ENCODE assay signal across 24 mouse cellular contexts in genomic region chr7:89522170-89522569, GRCm38 (mm10). TPM values are rescaled to one million over a fixed set of nuclear protein-coding genes. Genes with fewer than 3 reads are reported as not detected.
DNase-seq lines count a peak whose midpoint lies in the region; ATAC-seq and TF ChIP-seq lines count a peak whose summit lies in the region.
"Had no signal": no experiment of that assay in that cellular context is flagged by ENCODE, and none has a peak within 500 bp of the region (broad histone marks: within the 10 kb centered on the region; RNA-seq: fewer than 3 reads in every experiment).

No protein-coding gene starts in this region.

- H3K9me3 ChIP-seq in embryonic facial prominence, embryonic 11.5 days (replicated peaks; ENCODE audit: control insufficient read depth, low read length) = no peaks in the 10 kb centered on the region
- H3K9me3 ChIP-seq in embryonic facial prominence, embryonic 10.5 days = 0 out of 2 replicates have a peak, but pooled peaks cover 4% of the 10 kb centered on the region
- no peaks in the 10 kb centered on the region for H3K9me3 ChIP-seq in heart, embryonic 15.5 days (replicated peaks)
- H3K9me3 ChIP-seq in lung, postnatal 0 days (ENCODE audit: low read length) = no peaks in the 10 kb centered on the region
- H3K9me3 ChIP-seq: hindbrain, embryonic 12.5 days; midbrain, embryonic 10.5 days had no signal

- H3K27me3 ChIP-seq in embryonic facial prominence, embryonic 11.5 days (ENCODE audit: control insufficient read depth, insufficient read depth, low read length) = no peaks in the 10 kb centered on the region
- peaks cover 8% of the 10 kb centered on the region; the same call in 1 of the 2 replicates for H3K27me3 ChIP-seq in embryonic facial prominence, embryonic 10.5 days (replicated peaks; ENCODE audit: low read depth, poor library complexity, severe bottlenecking)
- H3K27me3 ChIP-seq in heart, embryonic 15.5 days = no peaks in the 10 kb centered on the region
- no peaks in the 10 kb centered on the region for H3K27me3 ChIP-seq in heart, adult 2 months (ENCODE audit: control insufficient read depth, insufficient read depth, low read length)
- H3K27me3 ChIP-seq in lung, postnatal 0 days (replicated peaks; ENCODE audit: insufficient read depth, low read length) = no peaks in the 10 kb centered on the region; the same call in 1 of the 2 replicates
- no peaks in the 10 kb centered on the region for H3K27me3 ChIP-seq in cerebellum, adult 2 months (ENCODE audit: control insufficient read depth, insufficient read depth, low read length)
- H3K27me3 ChIP-seq: Patski had no signal

- H3K4me3 ChIP-seq in embryonic facial prominence, embryonic 11.5 days (ENCODE audit: low read depth, low read length) = no peak overlapping the region
- H3K4me3 ChIP-seq in embryonic facial prominence, embryonic 10.5 days = no peak overlapping the region
- H3K4me3 ChIP-seq in heart, embryonic 15.5 days = no peak overlapping the region
- no peak overlapping the region for H3K4me3 ChIP-seq in heart, adult 2 months
- no peak overlapping the region for H3K4me3 ChIP-seq in lung, postnatal 0 days (ENCODE audit: low read depth, low read length)
- no peak overlapping the region for H3K4me3 ChIP-seq in cerebellum, adult 2 months (replicated peaks; ENCODE audit: insufficient read depth, low read depth, low read length)
- H3K4me3 ChIP-seq: forebrain, embryonic 10.5 days; hindbrain, embryonic 12.5 days; left cerebral cortex, adult 2 months; limb, embryonic 13.5 days; midbrain, embryonic 10.5 days had no signal

- H3K9ac ChIP-seq in embryonic facial prominence, embryonic 11.5 days (replicated peaks; ENCODE audit: low read length) = no peak overlapping the region
- no peak overlapping the region for H3K9ac ChIP-seq in heart, embryonic 15.5 days
- H3K9ac ChIP-seq in heart, adult 2 months (ENCODE audit: low read depth, low read length) = no peak overlapping the region
- H3K9ac ChIP-seq in lung, postnatal 0 days (replicated peaks; ENCODE audit: low read depth) = no peak overlapping the region
- H3K9ac ChIP-seq: forebrain, postnatal 0 days; hindbrain, embryonic 12.5 days; limb, embryonic 13.5 days; liver, embryonic 14.5 days had no signal

- no peaks in the 10 kb centered on the region for H3K36me3 ChIP-seq in embryonic facial prominence, embryonic 11.5 days (replicated peaks; ENCODE audit: control insufficient read depth, insufficient read depth, low read depth, low read length)
- H3K36me3 ChIP-seq in embryonic facial prominence, embryonic 10.5 days (replicated peaks) = no peaks in the 10 kb centered on the region
- no peaks in the 10 kb centered on the region for H3K36me3 ChIP-seq in heart, embryonic 15.5 days
- no peaks in the 10 kb centered on the region for H3K36me3 ChIP-seq in heart, adult 2 months (ENCODE audit: control insufficient read depth, insufficient read depth, low read length)
- H3K36me3 ChIP-seq in lung, postnatal 0 days (ENCODE audit: insufficient read depth, low read length) = no peaks in the 10 kb centered on the region
- H3K36me3 ChIP-seq: forebrain, embryonic 10.5 days; hindbrain, embryonic 12.5 days; limb, embryonic 13.5 days; midbrain, embryonic 10.5 days had no signal

- H3K27ac ChIP-seq in embryonic facial prominence, embryonic 11.5 days (replicated peaks; ENCODE audit: low read depth, low read length) = no peak overlapping the region
- no peak overlapping the region for H3K27ac ChIP-seq in embryonic facial prominence, embryonic 10.5 days (replicated peaks)
- H3K27ac ChIP-seq in heart, embryonic 15.5 days = no peak overlapping the region
- no peak overlapping the region for H3K27ac ChIP-seq in heart, adult 2 months
- H3K27ac ChIP-seq in lung, postnatal 0 days (ENCODE audit: low read length) = no peak overlapping the region
- no peak overlapping the region for H3K27ac ChIP-seq in cerebellum, adult 2 months (ENCODE audit: insufficient read depth, low read length)
- H3K27ac ChIP-seq: forebrain, embryonic 10.5 days; hindbrain, embryonic 12.5 days; left cerebral cortex, adult 2 months; limb, embryonic 13.5 days; liver, embryonic 14.5 days; macrophage; midbrain, embryonic 10.5 days had no signal

- H3K79me2 ChIP-seq in heart, adult 2 months (replicated peaks; ENCODE audit: control insufficient read depth, insufficient read depth, low read length) = no peaks in the 10 kb centered on the region

- TF ChIP-seq POLR2A in heart, adult 2 months (IDR thresholded peaks at IDR 0.05; ENCODE audit: insufficient read depth, low read depth, low read length) = no peak
- TF ChIP-seq POLR2A in cerebellum, adult 2 months (IDR thresholded peaks at IDR 0.05; ENCODE audit: borderline replicate concordance, insufficient read depth, low read length) = no peak

- H3K4me1 ChIP-seq in embryonic facial prominence, embryonic 11.5 days (ENCODE audit: control insufficient read depth, insufficient read depth, low read length) = no peaks in the 10 kb centered on the region
- H3K4me1 ChIP-seq in embryonic facial prominence, embryonic 10.5 days = peaks cover 40% of the 10 kb centered on the region
- peaks cover 14% of the 10 kb centered on the region for H3K4me1 ChIP-seq in heart, embryonic 15.5 days (replicated peaks)
- H3K4me1 ChIP-seq in heart, adult 2 months (ENCODE audit: control insufficient read depth, insufficient read depth, low read length) = no peaks in the 10 kb centered on the region
- H3K4me1 ChIP-seq in lung, postnatal 0 days (ENCODE audit: insufficient read depth, low read depth, low read length) = no peaks in the 10 kb centered on the region
- H3K4me1 ChIP-seq in cerebellum, adult 2 months (ENCODE audit: control insufficient read depth, insufficient read depth, low read length) = no peaks in the 10 kb centered on the region

- H3K4me2 ChIP-seq in embryonic facial prominence, embryonic 11.5 days (ENCODE audit: low read depth, low read length) = no peak overlapping the region
- peak overlapping the region; percentile 46 for H3K4me2 ChIP-seq in heart, embryonic 15.5 days
- 0 out of 2 replicates have a peak overlapping the region, but pooled peaks have one; percentile 8 for H3K4me2 ChIP-seq in lung, postnatal 0 days (replicated peaks; ENCODE audit: low read depth, low read length)
- H3K4me2 ChIP-seq: hindbrain, embryonic 12.5 days; limb, embryonic 13.5 days had no signal

- no peak for TF ChIP-seq EP300 in heart, adult 2 months (IDR thresholded peaks at IDR 0.05; ENCODE audit: insufficient read depth, low read depth, low read length)
- TF ChIP-seq EP300 in lung, postnatal 0 days (IDR thresholded peaks at IDR 0.05) = no peak

- ATAC-seq in embryonic facial prominence, embryonic 11.5 days (replicated peaks; ENCODE audit: insufficient number of reproducible peaks, low FRiP score, low TSS enrichment, low read depth) = no peak
- no peak for ATAC-seq in heart, embryonic 15.5 days (replicated peaks; ENCODE audit: insufficient number of reproducible peaks, insufficient read depth, low FRiP score, low read depth)
- no peak for ATAC-seq in lung, postnatal 0 days
- ATAC-seq: forebrain, postnatal 0 days; Patski had no signal

- WGBS in embryonic facial prominence, embryonic 11.5 days = 51% methylated on average over 10 of the region's 10 CpGs
- WGBS in embryonic facial prominence, embryonic 10.5 days = 63% methylated on average over 10 of the region's 10 CpGs
- 20% methylated on average over 10 of the region's 10 CpGs for WGBS in heart, embryonic 15.5 days
- 36% methylated on average over 10 of the region's 10 CpGs for WGBS in heart, adult 2 months
- 21% methylated on average over 10 of the region's 10 CpGs for WGBS in lung, postnatal 0 days
- 95% methylated on average over 10 of the region's 10 CpGs for WGBS in cerebellum, adult 2 months

- intact Hi-C loops in heart, adult 2 months (cut with DNase I) = no loop called here

- TF ChIP-seq CTCF in heart, adult 2 months (IDR thresholded peaks at IDR 0.05) = no peak
- no peak for TF ChIP-seq CTCF in lung, postnatal 0 days (IDR thresholded peaks at IDR 0.05)
- TF ChIP-seq CTCF in cerebellum, adult 2 months (IDR thresholded peaks at IDR 0.05; ENCODE audit: borderline replicate concordance, insufficient read depth, low read depth, low read length) = no peak

- peak; percentile 47 for DNase-seq in embryonic facial prominence, embryonic 11.5 days (ENCODE audit: low spot score)
- no peak for DNase-seq in embryonic facial prominence, embryonic 10.5 days (ENCODE audit: low spot score)
- DNase-seq in heart, adult 2 months = no peak
- peak; percentile 32 for DNase-seq in lung, postnatal 0 days (ENCODE audit: low spot score)
- no peak for DNase-seq in lung, postnatal 4 days
- no peak for DNase-seq in adrenal gland, postnatal 25 days
- no peak for DNase-seq in cerebellum, adult 2 months
- DNase-seq: adrenal gland, adult 8-10 months; cerebellum, postnatal 10 days; forebrain, postnatal 0 days; gastrocnemius, postnatal 36 days; kidney, postnatal 36 days; layer of hippocampus, adult 9-11 months; right cerebral cortex, postnatal 25 days; thymus, postnatal 36 days had no signal

RNA-seq across cellular contexts. Expression of gene Prss23, which starts 4.8 kb away (rescaled TPM):
- polyA plus RNA-seq in embryonic facial prominence, embryonic 11.5 days (2014; fragmentation: Nextera tagmentation; extraction: Ambion mirVana) = 55.0 and 59.3 TPM in 2 replicates
- polyA plus RNA-seq in embryonic facial prominence, embryonic 10.5 days (2016; fragmentation: Nextera tagmentation; extraction: Ambion mirVana) = 33.1 and 33.4 TPM in 2 replicates
- polyA plus RNA-seq in heart, embryonic 15.5 days (2015; fragmentation: Nextera tagmentation; extraction: Ambion mirVana) = 27.4 and 29.8 TPM in 2 replicates
- total RNA-seq in heart, adult 2 months (2021) = 10 to 100 TPM; 18.9 to 20.6 TPM
- 50.1 and 58.2 TPM in 2 replicates for polyA plus RNA-seq in heart, adult 2 months (2012; rRNA removed)
- polyA plus RNA-seq in lung, postnatal 0 days (2015; fragmentation: Nextera tagmentation; extraction: Ambion mirVana) = 78.6 and 86.6 TPM in 2 replicates
- total RNA-seq in adrenal gland, postnatal 25 days (2021) = 8.3 and 9.5 TPM in 2 replicates
- 10.9 and 13.6 TPM in 2 replicates for polyA plus RNA-seq in cerebellum, adult 2 months (2012; rRNA removed)
- polyA plus RNA-seq: macrophage had no signal

Comparison
In these comparisons a context has a peak if more than half of its experiments do, and no peak if none do; other contexts are left out.
1. DNase-seq: peak in embryonic facial prominence, embryonic 11.5 days (single experiment) and lung, postnatal 0 days (single experiment); none in embryonic facial prominence, embryonic 10.5 days (single experiment), heart, adult 2 months (0 of 2), lung, postnatal 4 days (0 of 2), adrenal gland, postnatal 25 days (single experiment) and cerebellum, adult 2 months (0 of 2).